Mouse (Mus musculus) bone marrow macrophage, adult 2 months (primary cell): Measurements from ENCODE around the gene Rassf4.

Source experiments
- CTCF ChIP-seq: IDR thresholded peaks from 2 replicates; pipeline ENCODE4 v1.5.1; 2012; ENCODE audit warnings: low read depth, mild to moderate bottlenecking, low read length, moderate library complexity
- POLR2A ChIP-seq: IDR thresholded peaks from 2 replicates; pipeline ENCODE4 v1.6.1; 2012; ENCODE audit warnings: mild to moderate bottlenecking, low read depth, low read length, borderline replicate concordance

GRCm38 (mm10) chr6:116715166-116715565 is 41.4 kb upstream of the Rassf4 start:
- TF ChIP-seq CTCF: no peak
- no peak for TF ChIP-seq POLR2A
